Mouse (Mus musculus): ENCODE measurements around the gene Gm10974.
A peak's percentile ranks its signal among the peaks of the same experiment; 100 is the strongest.

Gene Gm10974

DNA sequence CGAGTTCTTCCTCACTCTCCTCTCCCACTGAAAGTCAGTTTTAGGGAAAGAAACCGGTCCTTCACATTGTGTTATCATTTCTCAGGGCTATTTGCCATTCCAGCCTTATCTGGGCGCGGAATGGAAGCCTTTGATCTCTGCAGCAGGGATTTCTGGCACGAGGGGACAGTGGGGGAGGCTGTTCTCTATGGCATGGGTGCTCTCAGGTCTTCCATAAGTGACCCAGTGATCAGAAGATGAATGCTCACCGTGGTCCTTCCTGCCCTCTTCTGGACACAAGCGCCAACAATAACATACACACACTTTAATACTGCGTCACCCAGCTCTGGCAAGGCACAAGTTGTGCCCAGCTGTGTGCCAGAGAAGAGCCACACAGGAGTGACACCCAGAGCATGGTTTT, 41.3 kb downstream of the Gm10974 start:
- no peak for DNase-seq

DNA sequence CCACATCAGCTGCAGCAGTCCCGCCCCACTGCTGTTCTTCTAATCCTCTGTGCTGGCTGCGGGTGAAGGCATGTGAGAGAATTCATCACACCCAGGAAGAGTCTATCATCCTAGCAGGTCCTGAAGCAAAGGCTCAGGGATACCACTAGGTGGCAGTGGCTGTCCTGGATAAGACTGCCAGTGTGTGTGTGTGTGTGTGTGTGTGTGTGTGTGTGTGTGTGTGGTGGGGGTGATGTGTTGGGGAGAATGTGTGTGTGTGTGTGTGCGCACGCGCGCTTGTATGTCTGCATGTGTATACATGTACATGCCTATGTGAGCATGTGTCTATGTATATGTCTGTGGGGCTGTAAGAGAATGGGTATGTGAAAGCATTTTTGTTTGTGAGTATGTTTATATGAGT, 43.7 kb downstream of the Gm10974 start:
- no peak for DNase-seq

DNA sequence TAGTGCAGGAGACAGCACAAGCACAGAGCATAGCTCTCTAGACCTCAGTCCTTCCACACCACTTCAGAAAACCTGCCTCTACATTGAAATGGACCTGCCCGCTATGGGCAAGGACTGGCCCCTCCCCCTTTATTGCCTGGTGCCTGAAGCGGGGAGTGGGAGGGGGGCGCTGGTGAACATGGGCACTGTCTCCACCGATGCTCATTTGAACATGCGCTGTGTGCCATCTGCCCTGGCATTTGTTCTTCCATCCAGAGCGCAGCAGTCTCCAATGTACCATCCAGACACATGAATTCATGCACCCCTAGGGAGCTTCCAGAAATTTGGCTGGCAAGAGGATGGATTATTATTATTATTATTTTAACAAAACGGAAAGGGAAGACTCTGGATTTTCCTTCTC, 47.4 kb downstream of the Gm10974 start:
- no peak for DNase-seq

DNA sequence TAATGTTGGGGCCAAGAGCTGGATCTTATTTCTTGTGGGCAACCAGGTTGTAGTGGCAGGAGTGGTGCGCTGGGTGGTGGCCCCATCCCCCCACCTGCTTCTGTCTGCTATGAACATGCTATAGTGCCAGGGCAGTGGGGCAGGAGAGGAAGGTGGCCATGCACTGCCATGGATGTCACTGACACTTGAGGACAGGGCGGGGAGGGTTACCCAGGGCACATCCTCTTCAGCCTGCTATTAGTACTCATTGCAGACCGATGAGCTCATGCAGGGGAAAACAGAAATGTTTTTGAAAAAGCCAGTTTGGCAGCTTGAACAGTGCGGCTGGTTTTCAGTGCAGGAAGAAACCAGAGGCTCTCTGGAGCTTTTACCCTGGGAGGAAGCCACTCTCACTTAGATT, 51.1 kb downstream of the Gm10974 start:
- DNase-seq: peak; percentile 7

DNA sequence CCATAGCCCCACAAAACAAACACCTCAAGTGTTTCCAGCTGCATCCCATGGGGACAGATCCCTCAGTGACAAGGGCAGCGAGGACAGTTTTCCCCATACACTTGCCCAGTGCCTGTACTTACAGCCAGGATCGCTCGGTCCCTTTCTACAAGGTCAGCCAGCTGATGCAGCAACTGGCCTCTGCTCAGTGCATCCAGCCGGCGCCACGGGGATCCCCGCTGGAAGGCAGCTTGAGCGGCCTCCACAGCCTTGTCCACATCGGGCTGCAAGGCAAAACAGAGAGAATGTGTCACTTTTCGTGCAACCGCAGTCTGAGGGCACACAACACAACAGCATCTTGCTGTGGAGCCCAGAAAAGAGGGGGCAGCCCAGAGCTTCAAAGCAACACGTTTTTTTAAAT, 53.3 kb downstream of the Gm10974 start:
- no peak for DNase-seq

DNA sequence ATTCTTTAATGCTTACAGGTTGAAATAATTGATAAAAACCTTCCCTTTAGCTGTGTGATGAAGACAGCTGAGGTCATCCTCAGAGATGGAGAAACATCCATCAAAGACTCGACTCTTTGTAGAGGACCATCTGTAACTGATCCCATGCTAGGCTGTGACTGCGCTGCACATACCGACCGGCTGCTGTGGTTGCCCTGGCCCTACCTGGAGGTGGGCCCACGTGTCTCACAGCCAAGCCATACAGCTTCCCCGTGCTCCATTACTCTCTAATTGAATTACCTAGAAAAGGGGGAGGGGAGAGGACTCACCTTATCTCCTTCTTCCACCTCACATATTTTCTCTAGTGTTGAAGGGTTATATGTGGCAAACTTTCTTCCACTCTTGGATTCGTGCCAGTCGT, 56.2 kb downstream of the Gm10974 start:
- DNase-seq: no peak

DNA sequence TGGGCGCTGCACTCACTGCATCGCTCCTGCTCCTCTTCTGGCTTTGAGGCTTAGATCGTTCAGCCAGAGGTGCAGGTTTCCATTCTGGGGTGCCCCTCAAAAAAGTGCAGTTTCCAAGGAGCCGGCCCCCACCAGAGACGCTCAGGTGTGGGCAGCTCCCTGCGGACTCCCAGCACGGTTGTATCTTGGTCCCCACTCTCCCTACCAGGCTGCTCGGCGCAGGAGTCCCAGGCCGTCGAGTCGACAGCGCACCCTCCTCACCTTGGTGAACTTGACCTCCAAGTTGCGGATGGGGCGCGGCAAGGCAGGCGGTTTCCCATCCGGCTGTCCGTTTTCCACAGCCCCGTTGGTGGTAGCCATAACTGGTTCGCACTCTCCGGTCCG, 61.3 kb downstream of the Gm10974 start:
- no peak for DNase-seq

DNA sequence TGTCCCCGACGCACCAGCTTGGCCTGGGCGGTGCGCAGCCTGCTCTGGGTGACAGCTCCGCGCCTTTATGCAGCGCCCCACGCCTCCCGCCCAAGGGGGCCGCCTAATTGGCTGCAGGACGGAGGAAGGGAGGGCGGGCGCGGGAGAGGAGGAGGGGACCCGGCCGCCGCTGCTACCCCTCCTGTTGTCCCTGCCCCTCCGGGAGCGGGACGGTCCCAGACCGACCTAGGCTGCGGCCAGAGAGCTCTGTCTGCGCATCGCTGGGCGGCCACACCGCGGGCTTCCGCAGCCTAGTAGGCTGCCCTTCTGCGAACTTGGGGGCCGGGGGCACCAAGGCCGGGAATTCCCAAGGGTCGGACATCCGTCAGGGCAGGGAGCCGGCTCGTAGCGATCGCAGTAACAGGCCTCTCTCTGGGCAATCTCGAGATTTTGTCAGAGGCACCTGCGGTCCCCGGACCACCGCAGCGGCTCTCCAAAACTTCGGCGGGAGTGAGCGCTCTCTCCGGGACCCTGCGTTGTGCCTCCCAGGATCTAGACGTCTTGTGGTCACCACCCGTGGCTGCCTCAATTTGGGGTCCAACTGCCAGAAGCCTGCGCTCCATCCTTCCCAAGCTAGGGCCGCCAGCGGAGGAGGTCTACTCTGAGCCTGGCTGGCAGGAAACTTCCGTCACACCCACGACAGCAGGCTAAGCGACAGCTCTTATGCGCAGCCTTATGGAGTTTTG, 61.9 kb downstream of the Gm10974 start, which contains the start of gene Aldh1a3:
Aldh1a3 (minus strand) TSS at position 81 of the 725 bp plus-strand sequence.
- no peak for DNase-seq

DNA sequence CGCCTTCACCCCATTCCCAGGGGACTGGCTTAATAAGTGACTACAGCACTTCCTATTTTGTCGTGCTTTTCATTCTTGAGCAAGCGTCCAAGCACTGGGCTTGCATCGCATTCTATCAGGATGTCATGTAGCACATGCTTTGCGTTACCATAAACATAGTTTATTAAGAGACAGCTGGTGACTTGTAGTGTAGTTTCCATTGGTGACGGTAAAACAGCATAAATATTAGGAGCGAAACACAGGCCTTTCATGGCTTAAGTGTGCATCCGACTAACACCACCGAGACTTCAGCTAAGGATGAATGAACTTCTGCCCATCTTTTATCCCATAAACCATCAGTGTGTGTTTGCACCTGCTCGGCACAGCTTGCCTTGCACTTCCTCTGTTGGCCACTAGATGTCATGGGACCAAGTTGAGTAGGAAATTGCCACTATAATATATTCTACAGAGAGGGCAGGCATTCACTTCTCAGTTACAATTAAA, 68.8 kb downstream of the Gm10974 start:
- peak; percentile 60 for DNase-seq
